Mouse (Mus musculus): Measurements from ENCODE around the gene Vps39. TPM values are rescaled to one million over a fixed set of nuclear protein-coding genes. Genes with fewer than 3 reads are reported as not detected.

Gene Vps39
- polyA plus RNA-seq, 1 experiment from 2014 or later, result 7.7 TPM

DNA sequence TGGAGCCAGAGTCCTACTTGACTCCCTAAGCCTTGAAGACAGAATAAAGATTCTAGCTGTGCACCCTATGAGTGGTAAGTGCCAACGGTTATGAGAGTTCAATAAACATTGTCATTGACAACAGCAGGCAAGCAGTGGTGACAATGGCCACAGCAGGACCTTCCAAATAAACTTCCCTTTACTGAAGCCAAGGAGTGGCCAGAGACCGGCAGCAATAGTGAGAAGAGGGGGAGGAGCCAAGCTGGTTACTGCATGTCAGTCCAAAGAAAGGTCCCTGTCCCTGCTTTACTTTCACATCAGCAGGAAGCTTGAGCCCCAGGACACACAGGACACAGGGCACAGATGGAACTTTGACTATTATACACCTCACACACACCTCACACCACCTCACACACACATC lies 56.8 kb downstream of the Vps39 start:
- 5% methylated on average over 2 of the region's 2 CpGs for WGBS (ENCODE audit: insufficient replicate concordance)
- no peak overlapping the region for H3K4me3 ChIP-seq (replicated peaks)
- no peak for ATAC-seq (ENCODE audit: insufficient read depth)
- H3K9ac ChIP-seq, result no peak overlapping the region
- no peaks in the 10 kb centered on the region for H3K4me1 ChIP-seq (replicated peaks)
- no peak overlapping the region for H3K27ac ChIP-seq (replicated peaks)
- no peak overlapping the region for H3K4me2 ChIP-seq
- H3K9me3 ChIP-seq (replicated peaks), result no peaks in the 10 kb centered on the region
- H3K27me3 ChIP-seq, result no peaks in the 10 kb centered on the region
- no peaks in the 10 kb centered on the region for H3K36me3 ChIP-seq (replicated peaks)

DNA sequence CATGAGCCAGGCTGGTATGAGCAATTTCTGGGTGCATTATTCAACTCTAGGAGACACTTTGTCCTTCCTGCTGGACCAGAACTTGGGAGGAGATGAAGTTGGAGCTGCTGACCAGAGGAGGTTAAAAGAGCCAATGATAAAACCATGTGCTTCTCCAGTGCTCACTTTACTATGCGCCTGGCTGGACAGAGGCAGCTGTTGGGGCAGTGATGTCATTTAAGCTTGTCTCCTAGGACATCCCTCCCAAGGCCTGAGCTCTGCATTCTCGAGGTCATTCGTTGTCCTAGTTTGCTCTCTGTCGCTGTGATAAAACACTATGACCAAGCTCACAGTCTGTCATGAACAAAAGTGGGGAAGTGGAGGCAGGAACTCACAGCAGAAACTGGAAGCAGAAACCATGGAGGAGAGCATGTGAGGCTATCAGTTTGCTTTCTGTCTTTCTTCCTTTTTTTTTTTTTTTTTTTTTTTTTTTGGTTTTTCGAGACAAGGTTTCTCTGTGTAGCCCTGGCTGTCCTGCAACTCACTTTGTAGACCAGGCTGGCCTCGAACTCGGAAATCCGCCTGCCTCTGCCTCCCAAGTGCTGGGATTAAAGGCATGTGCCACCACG lies 61.4 kb downstream of the Vps39 start:
- 60% methylated on average over 8 of the region's 9 CpGs for WGBS (ENCODE audit: insufficient replicate concordance)
- Histone ChIP-seq H3K4me3 (replicated peaks) (no peak overlapping the region), H3K4me2 (no peak overlapping the region)

DNA sequence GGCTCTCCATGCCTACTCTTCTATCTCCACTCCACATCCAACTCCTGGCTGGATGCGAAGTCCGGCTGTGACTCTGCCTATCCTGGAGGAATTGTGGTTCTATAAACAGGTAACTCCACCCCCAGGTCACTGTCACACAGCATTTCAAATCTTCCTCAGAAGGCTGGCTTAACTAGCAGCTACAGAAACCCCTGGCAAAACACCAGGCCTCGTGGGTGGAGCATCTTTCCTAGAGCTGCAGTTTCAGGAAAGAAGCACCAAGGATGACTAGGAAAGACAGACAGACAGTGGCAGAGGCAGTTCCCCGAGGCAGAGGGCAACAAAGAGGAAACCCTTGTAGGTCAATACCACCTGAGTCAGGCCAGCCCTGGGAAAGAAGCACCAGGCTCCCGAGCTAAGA lies 63.9 kb downstream of the Vps39 start, which contains the start of gene Pla2g4d:
Gene Pla2g4d (minus strand): TSS at position 203 of the 400 bp plus-strand sequence.
- no peak for ATAC-seq (ENCODE audit: insufficient read depth)
- H3K27me3 ChIP-seq, result no peaks in the 10 kb centered on the region
- 44% methylated on average over 5 of the region's 5 CpGs for WGBS (ENCODE audit: insufficient replicate concordance)
- no peak within 1 kb of the TSS for H3K4me3 ChIP-seq (replicated peaks)
- H3K4me1 ChIP-seq (replicated peaks), result no peaks in the 10 kb centered on the region
- H3K36me3 ChIP-seq (replicated peaks), result no peaks in the 10 kb centered on the region
- H3K27ac ChIP-seq (replicated peaks), result no peak within 1 kb of the TSS
- H3K9ac ChIP-seq, result no peak within 1 kb of the TSS
- H3K9me3 ChIP-seq (replicated peaks), result no peaks in the 10 kb centered on the region
- no peak within 1 kb of the TSS for H3K4me2 ChIP-seq

More for the DNA sequence above, 61.4 kb downstream of the Vps39 start:
- Histone ChIP-seq H3K4me1 (replicated peaks) (no peaks in the 10 kb centered on the region), H3K9me3 (replicated peaks) (no peaks in the 10 kb centered on the region), H3K9ac (no peak overlapping the region), H3K27ac (replicated peaks) (no peak overlapping the region), H3K27me3 (no peaks in the 10 kb centered on the region), H3K36me3 (replicated peaks) (no peaks in the 10 kb centered on the region)
- ATAC-seq (ENCODE audit: insufficient read depth), result no peak

DNA sequence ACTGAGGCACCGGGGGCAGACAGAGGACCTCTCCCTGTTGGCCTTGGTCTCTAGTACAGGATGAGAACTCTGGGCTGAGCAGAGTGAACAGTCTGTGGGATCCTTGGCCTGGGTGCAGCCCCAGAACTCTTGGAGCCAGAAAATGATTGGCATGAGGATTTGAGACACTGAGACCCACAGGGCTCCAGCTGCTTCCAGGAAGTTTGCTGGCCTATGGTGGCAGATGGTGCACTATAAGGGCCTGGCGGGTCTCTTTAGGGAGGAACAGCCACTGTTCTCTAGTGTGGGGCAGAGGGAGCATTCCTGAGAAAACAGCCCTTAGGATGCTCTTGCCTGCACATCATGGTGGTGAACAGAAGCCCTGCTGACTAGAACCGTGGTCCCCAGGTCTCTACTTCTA lies 64.5 kb downstream of the Vps39 start:
- H3K4me2 ChIP-seq, result no peak overlapping the region
- 68% methylated on average over 3 of the region's 3 CpGs for WGBS (ENCODE audit: insufficient replicate concordance)
- H3K9ac ChIP-seq, result no peak overlapping the region
- no peaks in the 10 kb centered on the region for H3K36me3 ChIP-seq (replicated peaks)
- H3K27me3 ChIP-seq, result no peaks in the 10 kb centered on the region
- H3K9me3 ChIP-seq (replicated peaks), result no peaks in the 10 kb centered on the region
- no peak for ATAC-seq (ENCODE audit: insufficient read depth)
- H3K4me1 ChIP-seq (replicated peaks), result no peaks in the 10 kb centered on the region
- H3K27ac ChIP-seq (replicated peaks), result no peak overlapping the region
- H3K4me3 ChIP-seq (replicated peaks), result no peak overlapping the region

DNA sequence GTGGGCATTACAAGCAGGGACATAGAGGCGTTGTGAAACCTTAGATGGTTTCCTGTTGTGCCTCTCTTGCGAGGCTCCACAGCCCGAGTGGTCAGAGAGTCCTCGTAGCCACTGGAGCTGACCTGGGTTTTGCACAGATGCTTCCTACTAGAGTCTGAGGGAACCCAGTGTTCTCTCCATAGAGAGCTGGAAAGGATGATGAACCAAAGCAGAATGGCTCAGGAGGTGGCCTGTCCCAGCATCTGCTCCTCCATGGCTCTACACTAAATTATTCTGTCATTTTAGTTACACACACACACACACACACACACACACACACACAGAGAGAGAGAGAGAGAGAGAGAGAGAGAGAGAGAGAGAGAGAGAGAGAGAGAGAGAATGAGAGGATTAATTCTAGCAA lies 67.3 kb downstream of the Vps39 start:
- ATAC-seq (ENCODE audit: insufficient read depth), result no peak
- 45% methylated on average over 4 of the region's 4 CpGs for WGBS (ENCODE audit: insufficient replicate concordance)
- H3K4me1 ChIP-seq (replicated peaks), result no peaks in the 10 kb centered on the region
- H3K27me3 ChIP-seq, result no peaks in the 10 kb centered on the region
- H3K9me3 ChIP-seq (replicated peaks), result no peaks in the 10 kb centered on the region
- no peak overlapping the region for H3K27ac ChIP-seq (replicated peaks)
- no peaks in the 10 kb centered on the region for H3K36me3 ChIP-seq (replicated peaks)
- no peak overlapping the region for H3K4me3 ChIP-seq (replicated peaks)
- no peak overlapping the region for H3K4me2 ChIP-seq
- no peak overlapping the region for H3K9ac ChIP-seq

DNA sequence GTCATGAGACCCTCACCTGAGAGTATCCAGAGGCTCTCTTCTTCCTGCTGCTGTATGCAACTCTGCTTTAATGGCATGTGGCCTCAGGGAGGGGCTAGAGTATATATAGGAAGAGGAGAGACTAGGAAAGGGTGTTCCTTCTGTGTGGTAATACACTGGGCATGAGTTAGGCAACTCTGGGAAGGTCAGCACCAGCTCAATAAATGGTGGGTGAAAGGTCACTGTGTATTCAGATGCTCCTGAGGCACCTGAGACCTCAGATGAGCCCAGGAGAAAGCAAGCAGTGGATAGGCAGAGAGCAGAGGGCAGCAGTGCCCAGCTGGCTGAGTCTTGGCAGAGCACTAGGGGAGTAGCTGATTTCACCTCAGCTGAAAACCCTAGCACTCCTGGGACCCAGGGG lies 68.2 kb downstream of the Vps39 start:
- H3K27me3 ChIP-seq, result no peaks in the 10 kb centered on the region
- H3K36me3 ChIP-seq (replicated peaks), result no peaks in the 10 kb centered on the region
- no peak overlapping the region for H3K4me2 ChIP-seq
- no peaks in the 10 kb centered on the region for H3K9me3 ChIP-seq (replicated peaks)
- H3K27ac ChIP-seq (replicated peaks), result no peak overlapping the region
- no peak overlapping the region for H3K4me3 ChIP-seq (replicated peaks)
- no peak overlapping the region for H3K9ac ChIP-seq
- no peaks in the 10 kb centered on the region for H3K4me1 ChIP-seq (replicated peaks)
- no peak for ATAC-seq (ENCODE audit: insufficient read depth)

DNA sequence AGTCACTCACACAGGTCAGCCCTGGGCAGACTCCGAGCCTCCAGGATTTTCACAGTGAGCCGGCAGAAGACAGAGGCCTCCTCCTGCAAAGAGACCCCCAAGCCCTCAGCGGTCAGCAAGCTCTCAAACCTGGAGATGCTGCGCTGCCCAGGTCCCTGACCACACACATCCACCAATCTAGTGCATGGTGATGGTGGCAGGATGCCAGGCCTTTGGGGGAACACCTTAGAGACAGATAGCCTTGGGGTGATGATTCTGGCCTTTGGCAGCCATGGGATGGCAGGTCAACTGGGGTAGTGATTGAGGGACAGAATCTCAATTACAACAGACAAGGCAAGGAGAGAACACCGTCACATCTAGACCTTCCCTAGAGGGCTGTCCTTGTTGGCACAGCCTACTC lies 68.8 kb downstream of the Vps39 start:
- Histone ChIP-seq H3K27me3 (no peaks in the 10 kb centered on the region), H3K9me3 (replicated peaks) (no peaks in the 10 kb centered on the region), H3K36me3 (replicated peaks) (no peaks in the 10 kb centered on the region), H3K27ac (replicated peaks) (no peak overlapping the region), H3K4me3 (replicated peaks) (no peak overlapping the region), H3K9ac (no peak overlapping the region), H3K4me2 (no peak overlapping the region), H3K4me1 (replicated peaks) (no peaks in the 10 kb centered on the region)
- no peak for ATAC-seq (ENCODE audit: insufficient read depth)
- 72% methylated on average over 5 of the region's 5 CpGs for WGBS (ENCODE audit: insufficient replicate concordance)

DNA sequence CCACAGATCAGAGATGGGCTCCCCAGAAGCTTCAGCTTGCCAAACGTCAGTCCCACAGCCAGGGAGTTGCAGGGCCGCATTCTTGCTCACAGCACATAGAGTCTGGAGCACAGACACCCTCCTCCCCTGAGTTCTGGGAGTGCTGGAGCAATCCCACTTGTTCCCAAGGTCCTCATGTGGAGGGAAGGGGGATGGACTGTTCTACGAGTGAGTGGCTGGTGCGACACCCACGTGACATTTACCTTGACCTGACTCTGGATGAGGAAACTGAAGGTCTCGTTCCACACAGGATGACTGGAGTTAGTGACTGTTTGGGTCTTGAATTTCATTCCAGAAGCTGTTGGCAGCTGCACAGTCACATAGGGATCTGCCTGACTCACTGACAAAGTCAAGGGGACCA lies 69.4 kb downstream of the Vps39 start:
- H3K27me3 ChIP-seq, result no peaks in the 10 kb centered on the region
- H3K27ac ChIP-seq (replicated peaks), result no peak overlapping the region
- H3K9ac ChIP-seq, result no peak overlapping the region
- H3K36me3 ChIP-seq (replicated peaks), result no peaks in the 10 kb centered on the region
- no peaks in the 10 kb centered on the region for H3K9me3 ChIP-seq (replicated peaks)
- ATAC-seq (ENCODE audit: insufficient read depth), result no peak
- 47% methylated on average over 6 of the region's 6 CpGs for WGBS (ENCODE audit: insufficient replicate concordance)
- H3K4me3 ChIP-seq (replicated peaks), result no peak overlapping the region
- no peaks in the 10 kb centered on the region for H3K4me1 ChIP-seq (replicated peaks)
- H3K4me2 ChIP-seq, result no peak overlapping the region

DNA sequence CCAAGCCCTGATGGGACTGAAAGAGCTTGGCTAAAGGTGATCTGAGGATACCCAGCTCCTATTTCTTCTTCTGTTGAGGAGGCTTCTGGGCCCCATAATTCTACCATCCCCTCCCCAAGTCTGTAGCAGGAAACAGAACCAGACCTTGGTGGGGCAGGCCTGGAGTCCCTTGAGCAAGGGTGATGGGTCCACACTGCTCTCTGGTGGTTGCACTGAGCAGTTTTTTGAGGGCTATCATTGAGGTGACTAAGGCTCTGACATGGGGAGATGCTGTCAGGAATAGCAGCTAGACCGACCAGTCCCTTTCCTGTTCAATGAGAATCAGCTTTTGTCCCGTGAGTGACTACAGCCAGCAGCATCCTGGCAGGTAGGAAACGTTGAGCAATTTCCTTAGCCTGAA lies 71.7 kb downstream of the Vps39 start:
- H3K9ac ChIP-seq, result no peak overlapping the region
- no peak for ATAC-seq (ENCODE audit: insufficient read depth)
- H3K4me1 ChIP-seq (replicated peaks), result no peaks in the 10 kb centered on the region
- H3K4me3 ChIP-seq (replicated peaks), result no peak overlapping the region
- no peaks in the 10 kb centered on the region for H3K36me3 ChIP-seq (replicated peaks)
- no peaks in the 10 kb centered on the region for H3K9me3 ChIP-seq (replicated peaks)
- H3K27ac ChIP-seq (replicated peaks), result no peak overlapping the region
- no peaks in the 10 kb centered on the region for H3K27me3 ChIP-seq
- 40% methylated on average over 3 of the region's 3 CpGs for WGBS (ENCODE audit: insufficient replicate concordance)
- no peak overlapping the region for H3K4me2 ChIP-seq

DNA sequence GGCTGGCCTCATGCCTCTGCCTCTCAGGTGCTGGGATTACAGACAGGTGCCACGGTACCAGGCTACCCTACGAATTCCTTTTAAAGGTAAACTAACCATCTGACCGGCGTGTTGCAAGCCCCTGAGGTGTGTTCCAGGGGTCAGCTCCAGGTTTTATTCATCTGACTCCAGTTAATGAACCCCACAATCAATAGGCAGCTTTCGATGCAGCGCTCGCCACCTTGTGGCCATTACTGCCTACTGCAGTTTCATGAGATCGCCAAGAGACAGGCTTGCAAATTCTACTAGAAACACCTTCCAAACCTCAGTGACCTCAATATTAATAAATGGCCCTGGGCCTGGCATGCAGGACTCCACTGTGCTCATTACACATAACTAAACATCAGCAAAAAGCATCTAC lies 73.0 kb downstream of the Vps39 start:
- Histone ChIP-seq H3K9ac (no peak overlapping the region), H3K4me1 (replicated peaks) (no peaks in the 10 kb centered on the region), H3K27ac (replicated peaks) (no peak overlapping the region), H3K4me3 (replicated peaks) (no peak overlapping the region), H3K27me3 (no peaks in the 10 kb centered on the region), H3K4me2 (no peak overlapping the region), H3K9me3 (replicated peaks) (no peaks in the 10 kb centered on the region), H3K36me3 (replicated peaks) (no peaks in the 10 kb centered on the region)
- ATAC-seq (ENCODE audit: insufficient read depth), result no peak
- 10% methylated on average over 8 of the region's 8 CpGs for WGBS (ENCODE audit: insufficient replicate concordance)

DNA sequence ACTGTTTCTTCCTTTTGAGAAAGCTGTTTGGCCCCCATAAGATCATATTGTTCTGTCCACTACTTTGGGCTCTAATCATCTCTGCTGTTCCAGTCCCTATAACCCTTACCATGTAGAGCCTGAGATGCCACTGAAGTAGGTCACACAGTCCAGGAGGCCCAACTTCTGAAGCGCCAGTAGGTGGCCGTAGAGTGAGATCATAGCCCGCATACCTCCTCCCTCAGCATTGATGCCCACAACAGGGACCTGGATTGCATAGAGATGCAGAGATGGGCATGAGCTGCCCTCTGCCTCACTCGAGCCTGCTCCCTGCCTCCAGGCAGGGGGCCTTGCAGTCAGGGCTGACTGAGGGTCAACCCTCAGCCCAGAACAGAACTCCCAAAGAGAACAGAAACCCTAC lies 76.0 kb downstream of the Vps39 start:
- H3K4me1 ChIP-seq (replicated peaks), result no peaks in the 10 kb centered on the region
- H3K4me3 ChIP-seq (replicated peaks), result no peak overlapping the region
- no peaks in the 10 kb centered on the region for H3K9me3 ChIP-seq (replicated peaks)
- H3K36me3 ChIP-seq (replicated peaks), result no peaks in the 10 kb centered on the region
- H3K27ac ChIP-seq (replicated peaks), result no peak overlapping the region
- H3K9ac ChIP-seq, result no peak overlapping the region
- no peak overlapping the region for H3K4me2 ChIP-seq
- H3K27me3 ChIP-seq, result no peaks in the 10 kb centered on the region
- WGBS (ENCODE audit: insufficient replicate concordance), result 60% methylated on average over 4 of the region's 4 CpGs
- ATAC-seq (ENCODE audit: insufficient read depth), result no peak

DNA sequence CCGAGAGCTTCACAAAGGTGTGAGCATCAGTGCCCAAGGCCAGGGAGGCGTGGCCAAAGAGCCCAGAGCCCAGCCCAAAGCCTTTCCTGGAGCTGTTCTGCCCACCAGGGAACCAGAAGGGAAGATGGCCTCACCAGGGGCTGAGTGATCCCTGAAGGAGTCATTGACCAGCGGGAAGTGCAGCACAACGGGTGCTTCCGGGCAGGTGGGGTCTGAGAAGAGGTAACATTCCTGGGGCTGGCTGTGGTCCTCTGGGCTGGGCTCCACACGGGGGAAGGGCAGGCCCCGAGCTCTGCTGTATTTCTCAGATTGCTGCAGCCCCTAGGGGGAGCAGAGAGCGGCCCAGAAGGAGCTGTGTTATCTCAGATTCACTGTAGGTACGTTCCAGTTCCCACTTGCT lies 84.3 kb downstream of the Vps39 start:
- H3K4me2 ChIP-seq, result no peak overlapping the region

More for the DNA sequence above, 84.3 kb downstream of the Vps39 start:
- no peaks in the 10 kb centered on the region for H3K36me3 ChIP-seq (replicated peaks)
- WGBS (ENCODE audit: insufficient replicate concordance), result 3% methylated on average over 9 of the region's 9 CpGs
- peaks cover 10% of the 10 kb centered on the region for H3K27me3 ChIP-seq
- H3K4me1 ChIP-seq (replicated peaks), result no peaks in the 10 kb centered on the region
- no peaks in the 10 kb centered on the region for H3K9me3 ChIP-seq (replicated peaks)
- H3K4me3 ChIP-seq (replicated peaks), result no peak overlapping the region
- no peak overlapping the region for H3K9ac ChIP-seq
- ATAC-seq (ENCODE audit: insufficient read depth), result no peak
- no peak overlapping the region for H3K27ac ChIP-seq (replicated peaks)

Measured in liver, embryonic 15.5 days (tissue).